Mouse (Mus musculus) heart, embryonic 16.5 days (tissue): ENCODE data around the gene Creb3l2. TPM values are rescaled to one million over a fixed set of nuclear protein-coding genes. Genes with fewer than 3 reads are reported as not detected.
A peak's percentile ranks its signal among the peaks of the same experiment; 100 is the strongest.
"Not testable (repeated sequence)": the region's sequence is repeated elsewhere in the genome, so short reads cannot be mapped to it uniquely, and the experiment has no call there.

Source experiments
- ATAC-seq: fragments of 200-750 bp; cut with Nextera tagmentation; replicated peaks from 2 replicates; pipeline ENCODE4 v1.8.0; 2017; ENCODE audit warnings: moderate number of reproducible peaks; ENCODE audit not compliant: insufficient read depth, low FRiP score; ENCODE audit errors: extremely low read depth
- H3K27ac ChIP-seq: fragments of 300-500 bp; sonication (generic); 2 replicates; pipeline ENCODE4 v1.5.1; 2014; ENCODE audit warnings: mild to moderate bottlenecking, low read length, control low read depth, moderate library complexity
- H3K27me3 ChIP-seq: fragments of 300-500 bp; sonication (generic); 2 replicates; pipeline ENCODE4 v1.6.1; 2014; ENCODE audit warnings: low read length, mixed read lengths; ENCODE audit not compliant: control insufficient read depth, insufficient read depth
- H3K36me3 ChIP-seq: fragments of 300-500 bp; sonication (generic); 2 replicates; pipeline ENCODE4 v1.6.1; 2014; ENCODE audit not compliant: control insufficient read depth, insufficient read depth
- H3K4me1 ChIP-seq: fragments of 300-500 bp; sonication (generic); 2 replicates; pipeline ENCODE4 v1.6.1; 2014; ENCODE audit warnings: low read length, mixed read lengths; ENCODE audit not compliant: control insufficient read depth, insufficient read depth
- H3K4me2 ChIP-seq: fragments of 300-500 bp; sonication (generic); 2 replicates; pipeline ENCODE4 v1.6.1; 2014; ENCODE audit warnings: low read depth, mild to moderate bottlenecking, control low read depth, low read length
- H3K4me3 ChIP-seq: fragments of 300-500 bp; sonication (generic); 2 replicates; pipeline ENCODE4 v1.5.1; 2014; ENCODE audit warnings: mild to moderate bottlenecking, control low read depth, low read length
- H3K9ac ChIP-seq: fragments of 300-500 bp; sonication (generic); 2 replicates; pipeline ENCODE4 v1.6.1; 2014; ENCODE audit warnings: low read length, control low read depth
- H3K9me3 ChIP-seq: fragments of 300-500 bp; sonication (generic); replicated peaks from 2 replicates; pipeline ENCODE4 v1.6.1; 2016; ENCODE audit warnings: low read length; ENCODE audit not compliant: control insufficient read depth
- WGBS: fragments of 180-500 bp; shearing (Covaris S2); extraction: QIAGEN DNeasy Blood & Tissue Kit; methylation state at CpG from one replicate; pipeline ENCODE4 v1.1.7; 2014; 5-methylcytosine and 5-hydroxymethylcytosine counted together
- polyA plus RNA-seq: library from polyadenylated mRNA; unstranded; fragments of >200 nt; fragmentation: Nextera tagmentation; extraction: Ambion mirVana; gene quantifications from 2 replicates; pipeline ENCODE4 v1.2.1, GENCODE M21; 2015

Creb3l2 gene
- polyA plus RNA-seq, 1 experiment from 2014 or later, result 28.2 TPM

GRCm38 (mm10) chr6:37382761-37383160 lies 59.2 kb downstream of the Creb3l2 start:
- 94% methylated on average over 6 of the region's 6 CpGs for WGBS
- H3K36me3 ChIP-seq, result peaks cover 18% of the 10 kb centered on the region; the same call in 1 of the 2 replicates
- no peak overlapping the region for H3K4me2 ChIP-seq
- H3K27ac ChIP-seq, result no peak overlapping the region
- H3K27me3 ChIP-seq, result no peaks in the 10 kb centered on the region
- no peak for ATAC-seq
- H3K9me3 ChIP-seq, result no peaks in the 10 kb centered on the region
- peaks cover 31% of the 10 kb centered on the region for H3K4me1 ChIP-seq
- no peak overlapping the region for H3K9ac ChIP-seq
- H3K4me3 ChIP-seq, result no peak overlapping the region

- H3K4me3 ChIP-seq, result no peak overlapping the region
- no peak overlapping the region for H3K9ac ChIP-seq
- no peak overlapping the region for H3K27ac ChIP-seq
- H3K4me1 ChIP-seq, result peaks cover 9% of the 10 kb centered on the region
- ATAC-seq, result no peak
- WGBS, result 76% methylated on average over 12 of the region's 12 CpGs
- no peak overlapping the region for H3K4me2 ChIP-seq
- H3K9me3 ChIP-seq, result no peaks in the 10 kb centered on the region
- H3K27me3 ChIP-seq, result no peaks in the 10 kb centered on the region
- peaks cover 18% of the 10 kb centered on the region; the same call in 1 of the 2 replicates for H3K36me3 ChIP-seq
Measured at GRCm38 (mm10) chr6:37377836-37378580, 63.9 kb downstream of the Creb3l2 start.

- H3K9me3 ChIP-seq, H3K4me3 ChIP-seq, H3K4me1 ChIP-seq, H3K9ac ChIP-seq, H3K4me2 ChIP-seq, H3K27ac ChIP-seq, ATAC-seq, H3K27me3 ChIP-seq: not testable (repeated sequence)
- H3K36me3 ChIP-seq, result peaks cover 18% of the 10 kb centered on the region; the same call in 1 of the 2 replicates
- WGBS, result 82% methylated on average over 3 of the region's 3 CpGs
Measured at GRCm38 (mm10) chr6:37377387-37377786, 64.6 kb downstream of the Creb3l2 start.

GRCm38 (mm10) chr6:37375452-37375851 lies 66.5 kb downstream of the Creb3l2 start:
- peak overlapping the region; percentile 2; the same call in 1 of the 2 replicates for H3K27ac ChIP-seq
- no peak overlapping the region for H3K9ac ChIP-seq
- H3K9me3 ChIP-seq, result peaks cover 5% of the 10 kb centered on the region
- H3K4me1 ChIP-seq, result peaks cover 11% of the 10 kb centered on the region
- H3K4me2 ChIP-seq, result no peak overlapping the region
- H3K4me3 ChIP-seq, result no peak overlapping the region
- 0 out of 2 replicates have a peak, but pooled peaks have one; percentile 11 for ATAC-seq
- WGBS, result 61% methylated on average over 10 of the region's 10 CpGs
- no peaks in the 10 kb centered on the region for H3K27me3 ChIP-seq
- peaks cover 25% of the 10 kb centered on the region for H3K36me3 ChIP-seq

GRCm38 (mm10) chr6:37371341-37371740 lies 70.6 kb downstream of the Creb3l2 start:
- H3K4me1 ChIP-seq, result peaks cover 34% of the 10 kb centered on the region
- WGBS, result 84% methylated on average over 7 of the region's 7 CpGs

GRCm38 (mm10) chr6:37370566-37370965 lies 71.4 kb downstream of the Creb3l2 start:
- no peak for ATAC-seq
- no peak overlapping the region; the same call in 1 of the 2 replicates for H3K27ac ChIP-seq
- H3K9ac ChIP-seq, result no peak overlapping the region
- no peaks in the 10 kb centered on the region for H3K27me3 ChIP-seq
- H3K36me3 ChIP-seq, result peaks cover 7% of the 10 kb centered on the region
- whole genome bisulfite sequencing, result 55% methylated on average over 12 of the region's 12 CpGs
- H3K4me3 ChIP-seq, result no peak overlapping the region
- no peak overlapping the region for H3K4me2 ChIP-seq
- peaks cover 33% of the 10 kb centered on the region for H3K4me1 ChIP-seq
- peaks cover 5% of the 10 kb centered on the region for H3K9me3 ChIP-seq

More at GRCm38 (mm10) chr6:37371341-37371740, 70.6 kb downstream of the Creb3l2 start:
- Histone ChIP-seq H3K4me2 (no peak overlapping the region), H3K9ac (no peak overlapping the region), H3K27ac (no peak overlapping the region), H3K9me3 (peaks cover 5% of the 10 kb centered on the region), H3K27me3 (no peaks in the 10 kb centered on the region), H3K36me3 (peaks cover 7% of the 10 kb centered on the region), H3K4me3 (no peak overlapping the region)
- ATAC-seq, result no peak

GRCm38 (mm10) chr6:37369750-37370149 lies 72.2 kb downstream of the Creb3l2 start:
- 37% methylated on average over 6 of the region's 6 CpGs for whole genome bisulfite sequencing
- Histone ChIP-seq H3K27me3 (no peaks in the 10 kb centered on the region), H3K4me3 (no peak overlapping the region), H3K36me3 (peaks cover 7% of the 10 kb centered on the region), H3K9me3 (peaks cover 5% of the 10 kb centered on the region), H3K9ac (no peak overlapping the region), H3K4me2 (no peak overlapping the region), H3K27ac (peak overlapping the region; percentile 63), H3K4me1 (peaks cover 33% of the 10 kb centered on the region)
- ATAC-seq, result peak; percentile 25; the same call in 1 of the 2 replicates

- ATAC-seq, result no peak
- Histone ChIP-seq H3K9me3 (peaks cover 9% of the 10 kb centered on the region), H3K4me3 (no peak overlapping the region), H3K36me3 (peaks cover 15% of the 10 kb centered on the region), H3K4me1 (peaks cover 33% of the 10 kb centered on the region), H3K9ac (no peak overlapping the region), H3K27me3 (no peaks in the 10 kb centered on the region), H3K4me2 (no peak overlapping the region), H3K27ac (no peak overlapping the region)
- WGBS, result 40% methylated on average over 13 of the region's 13 CpGs
Measured at GRCm38 (mm10) chr6:37368281-37368680, 73.7 kb downstream of the Creb3l2 start.

GRCm38 (mm10) chr6:37366991-37367390 lies 75.0 kb downstream of the Creb3l2 start:
- Histone ChIP-seq H3K36me3 (peaks cover 22% of the 10 kb centered on the region), H3K27ac (no peak overlapping the region), H3K4me1 (peaks cover 35% of the 10 kb centered on the region), H3K4me3 (no peak overlapping the region), H3K4me2 (no peak overlapping the region), H3K27me3 (no peaks in the 10 kb centered on the region), H3K9ac (no peak overlapping the region), H3K9me3 (peaks cover 9% of the 10 kb centered on the region)
- no peak for ATAC-seq
- 82% methylated on average over 6 of the region's 6 CpGs for WGBS
